Mouse (Mus musculus): ENCODE measurements around the gene Madd.
"Not testable (repeated sequence)": the region's sequence is repeated elsewhere in the genome, so short reads cannot be mapped to it uniquely, and the experiment has no call there.

Gene Madd

GRCm38 (mm10) chr2:91125101-91125500 lies 58.5 kb downstream of the Madd start:
- DNase-seq (ENCODE audit: low read depth, low spot score), result no peak

- DNase-seq (ENCODE audit: low read depth, low spot score), result no peak
Measured at GRCm38 (mm10) chr2:91123521-91123920, 60.1 kb downstream of the Madd start.

- DNase-seq (ENCODE audit: low read depth, low spot score), result no peak
Measured at GRCm38 (mm10) chr2:91121497-91121896, 62.1 kb downstream of the Madd start.

- no peak for DNase-seq (ENCODE audit: low read depth, low spot score)
Measured at GRCm38 (mm10) chr2:91121011-91121410, 62.6 kb downstream of the Madd start.

GRCm38 (mm10) chr2:91120261-91120671 lies 63.4 kb downstream of the Madd start:
- no peak for DNase-seq (ENCODE audit: low read depth, low spot score)

DNA sequence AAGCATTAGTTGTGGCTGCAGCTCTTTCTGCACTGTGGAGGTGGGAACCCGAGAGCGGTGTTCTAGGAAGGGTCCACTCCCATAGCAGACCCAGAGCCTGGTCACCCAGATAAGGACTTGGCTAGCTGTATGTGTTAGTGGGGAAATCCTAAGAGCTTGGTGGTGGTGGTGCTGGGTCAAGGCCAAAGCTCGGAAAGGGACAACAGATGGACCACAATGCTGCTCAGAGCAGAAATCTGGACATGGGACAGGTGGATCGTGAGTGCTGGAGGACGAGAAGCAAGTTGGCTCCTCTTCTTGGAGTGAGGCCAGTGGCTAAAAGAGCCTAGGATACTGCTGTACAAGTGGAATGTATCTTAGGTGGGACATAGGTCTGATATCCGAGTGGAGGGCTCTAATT lies 64.1 kb downstream of the Madd start:
- no peak for DNase-seq (ENCODE audit: low read depth, low spot score)

DNA sequence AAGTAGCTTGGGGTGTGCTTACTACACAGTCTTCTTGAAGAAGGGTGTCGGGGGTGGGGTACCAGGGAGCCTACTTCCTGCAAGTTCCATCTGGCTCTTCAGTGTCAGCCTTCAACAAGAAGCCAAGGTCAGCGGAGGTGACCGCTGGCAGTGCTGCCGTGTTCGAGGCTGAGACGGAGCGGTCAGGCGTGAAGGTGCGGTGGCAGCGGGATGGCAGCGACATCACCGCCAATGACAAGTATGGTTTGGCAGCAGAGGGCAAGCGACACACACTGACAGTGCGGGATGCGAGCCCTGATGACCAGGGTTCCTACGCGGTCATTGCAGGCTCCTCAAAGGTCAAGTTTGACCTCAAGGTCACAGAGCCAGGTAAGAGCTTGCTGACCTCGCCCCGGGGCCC lies 64.6 kb downstream of the Madd start:
- no peak for DNase-seq (ENCODE audit: low read depth, low spot score)

DNA sequence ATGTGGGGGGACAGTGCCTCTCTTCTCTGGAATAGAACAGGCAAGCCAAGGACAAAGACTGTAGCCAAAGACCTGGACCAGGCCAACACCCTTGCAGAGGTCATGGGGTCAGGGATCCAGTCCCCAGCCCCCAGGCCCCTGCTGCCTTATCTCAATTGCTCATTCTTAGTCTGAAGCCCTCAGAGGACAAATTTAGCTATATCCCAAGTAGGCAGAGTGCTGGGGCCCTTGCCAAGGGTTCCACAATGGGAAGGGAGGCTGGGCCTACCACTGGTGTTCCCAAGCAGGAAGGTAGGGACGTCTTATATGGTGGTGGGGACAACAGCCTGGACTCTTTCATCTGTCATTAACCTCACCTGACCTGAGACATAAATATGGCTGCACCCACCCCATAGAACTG lies 65.0 kb downstream of the Madd start:
- no peak for DNase-seq (ENCODE audit: low read depth, low spot score)

DNA sequence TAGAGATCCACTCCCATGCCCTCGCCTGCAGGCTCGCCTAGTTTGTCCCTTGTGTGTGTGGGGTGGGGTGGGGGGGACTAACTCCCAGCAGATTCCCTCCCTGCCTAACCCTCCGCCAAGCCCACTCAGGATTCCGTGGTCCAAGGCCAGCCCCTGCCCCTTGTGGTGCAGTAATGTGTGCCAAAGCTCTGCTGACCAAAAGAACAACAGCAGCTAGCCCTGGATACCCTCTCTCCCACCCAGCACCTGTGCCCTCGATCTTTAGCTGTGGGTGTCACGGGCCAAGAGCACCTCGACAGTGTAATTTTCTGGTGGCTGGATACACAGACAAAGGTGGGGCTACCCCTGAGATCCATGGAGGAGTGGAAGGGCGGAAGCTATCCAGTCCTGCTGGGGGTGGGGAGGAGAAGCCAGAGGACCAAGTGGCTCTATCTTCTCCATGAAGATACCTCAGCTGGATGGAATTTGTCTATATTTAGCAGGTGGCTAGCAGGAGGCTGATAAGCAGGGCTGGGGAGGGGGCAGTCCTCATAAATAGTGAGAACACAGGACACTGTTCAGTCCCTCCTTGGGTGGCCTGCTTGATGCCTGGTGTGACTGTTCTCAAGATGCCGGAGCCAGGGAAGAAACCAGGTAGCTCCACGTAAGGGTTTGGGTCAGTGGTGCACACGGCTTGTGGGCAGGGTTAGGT lies 65.9 kb downstream of the Madd start, which contains the start of gene Mybpc3:
Mybpc3 (plus strand) TSS at position 560 of the 691 bp plus-strand sequence.
- no peak for DNase-seq (ENCODE audit: low read depth, low spot score)

GRCm38 (mm10) chr2:91116842-91117241 lies 66.8 kb downstream of the Madd start:
- DNase-seq (ENCODE audit: low read depth, low spot score), result peak; percentile 60

DNA sequence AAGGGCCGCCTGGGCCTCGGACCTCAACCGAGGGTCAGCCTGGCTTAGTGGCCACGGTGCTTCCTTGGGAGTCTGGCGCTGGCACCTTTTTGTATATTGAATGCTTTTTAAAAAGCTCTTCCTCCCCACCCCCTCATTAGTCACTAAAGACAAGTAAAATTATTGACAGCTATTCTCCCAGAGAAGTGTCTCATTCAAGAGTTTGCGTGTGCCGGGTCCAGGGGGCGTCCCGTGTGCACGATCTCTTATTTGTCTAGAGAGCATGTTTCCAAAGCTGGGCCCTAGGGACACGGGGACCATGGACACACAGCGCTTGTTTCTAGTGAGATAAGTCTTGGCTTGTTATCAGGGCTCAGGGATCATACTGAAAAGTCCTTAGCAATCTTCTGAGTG lies 68.1 kb downstream of the Madd start:
- DNase-seq (ENCODE audit: low read depth, low spot score), result no peak

- DNase-seq (ENCODE audit: low read depth, low spot score), result peak; percentile 64
Measured at GRCm38 (mm10) chr2:91114781-91115577, 68.7 kb downstream of the Madd start.

DNA sequence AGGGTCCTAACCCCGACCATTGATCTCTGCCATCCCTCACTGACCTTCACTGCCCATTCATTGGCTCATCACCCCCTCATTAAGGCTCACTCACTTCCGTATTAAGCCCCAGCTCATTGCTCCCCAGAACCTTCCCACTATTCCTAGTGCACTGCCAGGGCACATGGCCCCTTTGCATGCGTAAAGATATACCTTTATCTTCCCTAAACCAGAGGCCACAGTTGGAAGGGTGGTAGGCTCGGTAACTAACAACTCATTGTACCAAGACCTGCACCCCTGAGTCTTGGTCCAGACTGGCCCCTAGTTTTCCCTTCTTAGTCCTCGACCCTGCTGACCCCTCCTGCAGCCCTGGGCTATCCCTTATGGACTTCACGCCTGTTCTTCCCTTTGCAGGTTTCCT lies 69.8 kb downstream of the Madd start:
- no peak for DNase-seq (ENCODE audit: low read depth, low spot score)

DNA sequence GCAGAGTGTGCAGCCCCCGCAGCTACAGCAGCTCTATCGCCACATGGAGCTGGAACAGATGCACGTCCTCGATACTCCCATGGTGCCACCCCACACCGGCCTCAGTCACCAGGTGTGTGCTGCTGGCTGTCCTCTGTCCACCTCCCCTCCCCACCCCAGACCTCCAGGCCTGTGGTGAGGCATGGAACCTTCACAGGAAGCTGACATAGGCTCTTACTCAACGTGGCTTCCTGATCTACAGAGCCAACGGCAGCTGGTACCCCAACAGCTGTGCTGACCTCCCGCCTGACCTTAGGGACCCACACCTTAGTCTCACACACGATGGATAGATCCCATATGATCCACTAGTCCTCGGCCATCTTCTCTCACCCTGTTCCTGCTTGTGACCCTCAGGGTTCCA lies 70.3 kb downstream of the Madd start:
- no peak for DNase-seq (ENCODE audit: low read depth, low spot score)

GRCm38 (mm10) chr2:91112491-91112890 lies 71.1 kb downstream of the Madd start:
- no peak for DNase-seq (ENCODE audit: low read depth, low spot score)

- DNase-seq (ENCODE audit: low read depth, low spot score), result not testable (repeated sequence)
Measured at GRCm38 (mm10) chr2:91111832-91112231, 71.8 kb downstream of the Madd start.

DNA sequence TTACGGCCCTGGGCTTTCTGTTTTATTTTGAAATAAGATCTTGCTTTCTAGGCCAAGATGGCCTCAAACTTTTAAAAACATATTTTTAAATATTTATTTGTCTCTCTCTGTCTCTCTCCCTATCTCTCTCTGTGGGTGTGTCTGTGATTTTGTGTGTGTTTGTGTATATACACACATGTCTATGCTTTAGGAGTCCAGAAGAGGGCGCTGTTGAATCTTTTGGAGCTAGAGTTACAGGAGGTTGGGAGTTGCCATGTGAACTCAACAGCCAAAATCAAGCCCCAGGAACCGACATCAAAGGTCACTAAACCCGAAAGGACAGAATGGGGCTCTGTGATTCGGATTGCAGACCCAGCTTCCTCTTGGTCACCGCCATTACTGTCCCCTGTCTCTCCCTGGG lies 73.2 kb downstream of the Madd start:
- DNase-seq (ENCODE audit: low read depth, low spot score), result no peak

GRCm38 (mm10) chr2:91109807-91110385 lies 73.7 kb downstream of the Madd start:
- DNase-seq (ENCODE audit: low read depth, low spot score), result no peak

GRCm38 (mm10) chr2:91109241-91109640 lies 74.4 kb downstream of the Madd start:
- no peak for DNase-seq (ENCODE audit: low read depth, low spot score)

DNA sequence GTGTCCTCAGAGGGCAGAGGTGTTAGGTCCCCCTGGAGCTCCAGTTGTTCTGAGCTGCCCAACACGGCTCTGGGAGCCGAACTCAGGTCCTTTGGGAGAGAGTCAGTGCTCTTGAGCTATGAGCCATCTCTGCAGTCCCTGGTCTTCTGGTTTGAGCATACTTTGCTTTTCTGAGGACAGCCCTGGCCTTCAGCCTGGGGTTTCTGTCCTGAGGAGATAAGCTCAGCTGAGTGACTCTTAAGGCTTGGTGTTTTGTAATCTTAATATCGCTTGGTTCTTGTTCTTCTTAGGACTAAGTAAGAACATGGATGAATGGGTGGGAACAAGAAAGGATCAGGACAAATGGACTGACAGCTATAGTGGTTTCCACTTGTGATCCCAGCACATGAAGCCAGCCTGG lies 75.5 kb downstream of the Madd start:
- DNase-seq (ENCODE audit: low read depth, low spot score), result no peak

DNA sequence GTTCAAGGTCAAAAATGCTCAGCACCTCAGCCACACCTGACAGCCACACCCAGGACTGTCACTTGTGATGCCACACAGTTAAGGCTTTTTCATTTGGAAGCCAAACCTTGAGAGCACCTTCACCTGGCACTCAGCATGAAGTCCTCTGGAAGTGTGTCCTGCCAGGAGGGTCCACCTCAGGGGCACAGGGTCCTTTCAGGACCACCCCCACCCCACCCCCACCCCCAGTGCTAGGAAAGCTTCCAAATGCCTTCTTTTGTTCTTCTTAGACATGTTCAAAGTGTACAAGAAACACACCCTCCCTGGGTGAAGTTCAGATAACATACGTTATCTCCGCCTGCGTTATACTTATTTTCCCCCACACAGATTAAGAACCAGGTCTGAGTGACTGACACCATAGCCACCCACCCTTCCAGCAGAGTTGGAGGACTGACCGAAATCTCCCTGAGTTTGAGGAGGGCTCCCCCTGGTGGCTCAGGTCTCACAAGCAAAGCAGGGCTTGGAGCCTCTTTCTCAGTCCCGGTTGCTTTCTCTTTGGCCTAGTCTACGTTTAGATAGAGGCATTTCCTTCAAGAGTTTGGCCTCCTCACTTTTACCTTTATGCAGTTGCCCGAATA lies 82.4 kb downstream of the Madd start:
- peak; percentile 81 for DNase-seq (ENCODE audit: low read depth, low spot score)

- DNase-seq (ENCODE audit: low read depth, low spot score), result no peak
Measured at GRCm38 (mm10) chr2:91098156-91098555, 85.5 kb downstream of the Madd start.
